Mouse (Mus musculus): Measurements from ENCODE around the gene Nup153. TPM values are rescaled to one million over a fixed set of nuclear protein-coding genes. Genes with fewer than 3 reads are reported as not detected.

The Nup153 gene
- polyA plus RNA-seq, 1 experiment from 2014 or later, result 17.8 TPM

- no peak overlapping the region for H3K9ac ChIP-seq
- no peak overlapping the region for H3K27ac ChIP-seq (replicated peaks)
- no peaks in the 10 kb centered on the region for H3K9me3 ChIP-seq
- H3K4me3 ChIP-seq, result no peak overlapping the region
- no peaks in the 10 kb centered on the region for H3K36me3 ChIP-seq
- 78% methylated on average over 5 of the region's 5 CpGs for WGBS
- no peaks in the 10 kb centered on the region for H3K4me1 ChIP-seq (replicated peaks)
- no peak for ATAC-seq (ENCODE audit: low read depth)
- H3K27me3 ChIP-seq, result no peaks in the 10 kb centered on the region
- no peak overlapping the region for H3K4me2 ChIP-seq
Measured at GRCm38 (mm10) chr13:46654566-46654965, 73.2 kb downstream of the Nup153 start.

- H3K4me3 ChIP-seq, result no peak overlapping the region
- no peaks in the 10 kb centered on the region for H3K36me3 ChIP-seq
- H3K9ac ChIP-seq, result no peak overlapping the region
- no peaks in the 10 kb centered on the region for H3K27me3 ChIP-seq
- no peak overlapping the region for H3K4me2 ChIP-seq
- H3K4me1 ChIP-seq (replicated peaks), result no peaks in the 10 kb centered on the region
- H3K9me3 ChIP-seq, result no peaks in the 10 kb centered on the region
- no peak overlapping the region for H3K27ac ChIP-seq (replicated peaks)
- WGBS, result 35% methylated on average over 4 of the region's 4 CpGs
- ATAC-seq (ENCODE audit: low read depth), result no peak
Measured at GRCm38 (mm10) chr13:46653671-46654070, 74.1 kb downstream of the Nup153 start.

- no peak overlapping the region for H3K4me3 ChIP-seq
- H3K9ac ChIP-seq, result no peak overlapping the region
- H3K9me3 ChIP-seq, result no peaks in the 10 kb centered on the region
- 88% methylated on average over 7 of the region's 7 CpGs for WGBS
- no peak overlapping the region for H3K4me2 ChIP-seq
- ATAC-seq (ENCODE audit: low read depth), result no peak
- no peaks in the 10 kb centered on the region for H3K27me3 ChIP-seq
- H3K27ac ChIP-seq (replicated peaks), result no peak overlapping the region
- no peaks in the 10 kb centered on the region for H3K36me3 ChIP-seq
- H3K4me1 ChIP-seq (replicated peaks), result no peaks in the 10 kb centered on the region
Measured at GRCm38 (mm10) chr13:46652671-46653070, 75.1 kb downstream of the Nup153 start.

- no peak overlapping the region for H3K27ac ChIP-seq (replicated peaks)
- H3K27me3 ChIP-seq, result no peaks in the 10 kb centered on the region
- no peak overlapping the region for H3K4me2 ChIP-seq
- WGBS, result 91% methylated on average over 7 of the region's 7 CpGs
- no peaks in the 10 kb centered on the region for H3K4me1 ChIP-seq (replicated peaks)
- no peaks in the 10 kb centered on the region for H3K9me3 ChIP-seq
- ATAC-seq (ENCODE audit: low read depth), result no peak
- no peaks in the 10 kb centered on the region for H3K36me3 ChIP-seq
- H3K4me3 ChIP-seq, result no peak overlapping the region
- H3K9ac ChIP-seq, result no peak overlapping the region
Measured at GRCm38 (mm10) chr13:46651853-46652252, 75.9 kb downstream of the Nup153 start.

GRCm38 (mm10) chr13:46645476-46645875, 82.3 kb downstream of the Nup153 start:
- Histone ChIP-seq H3K27ac (replicated peaks) (no peak overlapping the region), H3K4me3 (no peak overlapping the region), H3K9me3 (peaks cover 7% of the 10 kb centered on the region), H3K9ac (no peak overlapping the region), H3K4me2 (no peak overlapping the region), H3K36me3 (no peaks in the 10 kb centered on the region), H3K27me3 (no peaks in the 10 kb centered on the region), H3K4me1 (replicated peaks) (no peaks in the 10 kb centered on the region)
- WGBS, result 55% methylated on average over 6 of the region's 6 CpGs
- ATAC-seq (ENCODE audit: low read depth), result no peak

- no peak for ATAC-seq (ENCODE audit: low read depth)
- H3K36me3 ChIP-seq, result no peaks in the 10 kb centered on the region
- no peak overlapping the region for H3K4me3 ChIP-seq
- no peak overlapping the region for H3K9ac ChIP-seq
- no peak overlapping the region for H3K27ac ChIP-seq (replicated peaks)
- WGBS, result 89% methylated on average over 6 of the region's 6 CpGs
- no peaks in the 10 kb centered on the region for H3K4me1 ChIP-seq (replicated peaks)
- peaks cover 7% of the 10 kb centered on the region for H3K9me3 ChIP-seq
- no peaks in the 10 kb centered on the region for H3K27me3 ChIP-seq
- H3K4me2 ChIP-seq, result no peak overlapping the region
Measured at GRCm38 (mm10) chr13:46644175-46644574, 83.6 kb downstream of the Nup153 start.

- Histone ChIP-seq H3K36me3 (no peaks in the 10 kb centered on the region), H3K4me2 (no peak overlapping the region), H3K27ac (replicated peaks) (no peak overlapping the region), H3K9ac (no peak overlapping the region), H3K9me3 (peaks cover 10% of the 10 kb centered on the region), H3K4me1 (replicated peaks) (no peaks in the 10 kb centered on the region), H3K27me3 (no peaks in the 10 kb centered on the region), H3K4me3 (no peak overlapping the region)
- no peak for ATAC-seq (ENCODE audit: low read depth)
- 87% methylated on average over 4 of the region's 4 CpGs for WGBS
Measured at GRCm38 (mm10) chr13:46642318-46642717, 85.4 kb downstream of the Nup153 start.

GRCm38 (mm10) chr13:46640608-46641468, 86.9 kb downstream of the Nup153 start:
- Histone ChIP-seq H3K4me3 (no peak overlapping the region), H3K27ac (replicated peaks) (no peak overlapping the region), H3K9me3 (peaks cover 10% of the 10 kb centered on the region), H3K9ac (no peak overlapping the region), H3K4me1 (replicated peaks) (no peaks in the 10 kb centered on the region), H3K36me3 (peaks cover 4% of the 10 kb centered on the region; the same call in 1 of the 2 replicates), H3K4me2 (no peak overlapping the region), H3K27me3 (no peaks in the 10 kb centered on the region)
- no peak for ATAC-seq (ENCODE audit: low read depth)
- WGBS, result 87% methylated on average over 10 of the region's 10 CpGs

- 0 out of 2 replicates have a peak overlapping the region, but pooled peaks have one; percentile 39 for H3K9ac ChIP-seq
Measured at GRCm38 (mm10) chr13:46634133-46634488, 93.6 kb downstream of the Nup153 start.

GRCm38 (mm10) chr13:46633320-46634132, 94.2 kb downstream of the Nup153 start:
- no peaks in the 10 kb centered on the region for H3K27me3 ChIP-seq
- peak; percentile 89 for ATAC-seq (ENCODE audit: low read depth)
- WGBS, result 22% methylated on average over 18 of the region's 18 CpGs
- peak overlapping the region; percentile 56 for H3K9ac ChIP-seq
- H3K9me3 ChIP-seq, result 0 out of 2 replicates have a peak, but pooled peaks cover 3% of the 10 kb centered on the region
- peaks cover 23% of the 10 kb centered on the region for H3K4me1 ChIP-seq (replicated peaks)
- H3K4me2 ChIP-seq, result peak overlapping the region; percentile 47
- peak overlapping the region; percentile 79 for H3K27ac ChIP-seq (replicated peaks)
- peak overlapping the region; percentile 18; the same call in 1 of the 2 replicates for H3K4me3 ChIP-seq
- H3K36me3 ChIP-seq, result peaks cover 4% of the 10 kb centered on the region; the same call in 1 of the 2 replicates

More at GRCm38 (mm10) chr13:46634133-46634488, 93.6 kb downstream of the Nup153 start:
- Histone ChIP-seq H3K27ac (replicated peaks) (peak overlapping the region; percentile 79), H3K27me3 (no peaks in the 10 kb centered on the region), H3K4me1 (replicated peaks) (peaks cover 23% of the 10 kb centered on the region), H3K9me3 (0 out of 2 replicates have a peak, but pooled peaks cover 3% of the 10 kb centered on the region), H3K4me3 (no peak overlapping the region), H3K36me3 (peaks cover 4% of the 10 kb centered on the region; the same call in 1 of the 2 replicates), H3K4me2 (peak overlapping the region; percentile 47)
- 31% methylated on average over 6 of the region's 6 CpGs for WGBS
- ATAC-seq (ENCODE audit: low read depth), result peak; percentile 83

GRCm38 (mm10) chr13:46632796-46633195, 94.9 kb downstream of the Nup153 start:
- Histone ChIP-seq H3K4me2 (no peak overlapping the region), H3K36me3 (peaks cover 4% of the 10 kb centered on the region; the same call in 1 of the 2 replicates), H3K4me3 (no peak overlapping the region), H3K9ac (no peak overlapping the region), H3K9me3 (0 out of 2 replicates have a peak, but pooled peaks cover 2% of the 10 kb centered on the region), H3K27me3 (no peaks in the 10 kb centered on the region), H3K27ac (replicated peaks) (0 out of 2 replicates have a peak overlapping the region, but pooled peaks have one; percentile 15), H3K4me1 (replicated peaks) (peaks cover 23% of the 10 kb centered on the region)
- no peak for ATAC-seq (ENCODE audit: low read depth)
- WGBS, result 63% methylated on average over 4 of the region's 4 CpGs
